Mouse (Mus musculus) adrenal gland, adult 10 weeks (tissue): ENCODE results near the gene Ufm1. TPM values are rescaled to one million over a fixed set of nuclear protein-coding genes. Genes with fewer than 3 reads are reported as not detected.

Experiments used
- polyA plus RNA-seq: library from polyadenylated mRNA; stranded (reverse); fragments of 350-450 nt; fragmentation: Illumina TruSeq; extraction: RNeasy Lipid Tissue Mini Kit (QIAGEN cat#74804); gene quantifications from one replicate; pipeline ENCODE4 v1.2.3, GENCODE M21; 2014; ENCODE audit warnings: low read depth, low replicate concordance

Ufm1 gene
- 288 TPM for polyA plus RNA-seq

DNA sequence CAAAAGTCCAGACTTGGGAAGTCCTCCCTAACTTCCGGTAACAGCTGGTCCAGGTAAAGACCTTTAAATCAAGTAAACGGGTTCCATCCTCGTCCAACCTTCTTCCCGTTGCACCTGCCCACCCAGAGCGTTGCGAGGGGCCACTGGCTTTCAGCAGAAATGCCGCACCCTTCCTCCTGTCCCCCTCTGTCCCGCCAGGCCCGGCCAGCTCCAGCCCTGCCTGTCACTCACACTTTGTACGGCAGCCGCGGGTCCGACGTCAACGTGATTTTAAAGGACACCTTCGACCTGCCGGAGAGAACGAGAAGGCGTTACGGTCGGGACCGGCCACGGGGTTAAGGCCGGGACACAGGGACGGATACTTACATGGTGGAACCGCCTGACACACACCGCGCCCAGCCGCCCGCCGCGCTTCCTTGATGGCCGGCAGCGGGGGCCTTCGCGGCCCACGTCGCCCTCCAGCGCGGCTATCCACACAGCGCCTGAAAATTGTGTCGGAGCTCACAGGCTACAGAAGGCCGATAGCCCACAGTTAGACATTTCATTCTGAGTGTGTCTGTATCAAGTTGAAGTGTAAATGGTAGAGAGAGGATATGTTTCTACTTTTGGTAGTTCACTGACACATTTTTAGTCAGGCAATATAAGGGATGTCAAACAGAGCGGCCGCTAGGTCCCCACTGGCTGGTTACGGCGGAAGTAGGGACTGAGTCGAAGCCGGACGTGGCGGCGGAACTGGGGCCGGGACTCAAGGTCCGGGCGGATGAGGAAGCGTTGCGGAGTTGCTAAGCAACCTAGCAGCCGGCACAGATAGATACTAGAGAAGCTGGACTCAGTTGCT is at the start of gene Ufm1:
Gene Ufm1, minus strand, starts transcription at position 448 of the 838 bp plus-strand sequence.

DNA sequence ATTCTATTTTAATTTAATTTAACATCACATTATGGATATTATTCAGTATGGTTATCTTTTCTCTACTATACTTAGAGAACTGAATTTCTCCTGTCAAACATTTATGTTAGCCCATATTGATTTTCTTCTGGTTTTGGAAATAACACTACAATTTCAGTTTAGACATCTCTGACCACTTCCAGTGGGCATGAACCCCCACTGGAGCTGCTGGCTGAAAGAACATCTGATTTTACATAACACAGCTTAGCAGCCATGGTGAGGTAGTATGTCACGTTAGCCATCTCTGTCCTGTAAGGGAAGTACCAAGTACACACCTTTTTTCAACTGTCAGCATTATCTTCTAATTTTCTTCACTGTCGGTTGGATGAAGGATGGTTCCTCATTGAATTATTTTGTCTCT is 18.8 kb downstream of the Ufm1 start, which contains the start of gene Gm10985:
Gene Gm10985, plus strand, starts transcription at position 301 of the 400 bp plus-strand sequence.

Other genes starting within 250 kb of the Ufm1 start
- 0.06 TPM for gene Frem2, start 206.5 kb downstream of the Ufm1 start, polyA plus RNA-seq
- not detected for gene Gm10985, start 18.7 kb downstream of the Ufm1 start, polyA plus RNA-seq